Mouse (Mus musculus) v-Abl transformed pro-B cells (cell line): ENCODE data around the gene Srsf2.

Source experiments
- in situ Hi-C, 2 experiments: fragments of 400-800 bp; cut with MboI; formaldehyde crosslinking; loops; one replicate each; pipeline ENCODE4 v1.15.1; 2025; ENCODE audit not compliant: unreplicated experiment in 2 of 2

Srsf2 gene

GRCm38 (mm10) chr11:116864444-116864843 is 11.6 kb upstream of the Srsf2 start:
- in situ Hi-C loops = loop anchor here in 1 of 2 experiments (25.0 kb wide), 1 partner anchor 973 kb away; the partner anchor contains the start of genes Afmid, Birc5 and Tk1

GRCm38 (mm10) chr11:116857183-116857850 is 4.4 kb upstream of the Srsf2 start:
- in situ Hi-C loops = loop anchor here in 1 of 2 experiments (25.0 kb wide), 1 partner anchor 980 kb away; the partner anchor contains the start of genes Afmid, Birc5 and Tk1

GRCm38 (mm10) chr11:116854279-116854678 is 1.4 kb upstream of the Srsf2 start:
- in situ Hi-C loops = loop anchor here in 1 of 2 experiments (25.0 kb wide), 1 partner anchor 983 kb away; the partner anchor contains the start of genes Afmid, Birc5 and Tk1

GRCm38 (mm10) chr11:116853512-116853928 is 626 bp upstream of the Srsf2 start:
- in situ Hi-C loops = loop anchor here in 1 of 2 experiments (25.0 kb wide), 1 partner anchor 984 kb away; the partner anchor contains the start of genes Afmid, Birc5 and Tk1

GRCm38 (mm10) chr11:116852291-116852890 is 503 bp downstream of the Srsf2 start, which contains the start of gene Mfsd11:
Gene Mfsd11, plus strand, starts transcription at chr11:116852440.
- in situ Hi-C loops = loop anchor here in 1 of 2 experiments (25.0 kb wide), 1 partner anchor 985 kb away; the partner anchor contains the start of genes Afmid, Birc5 and Tk1

- in situ Hi-C loops = loop anchor here in 1 of 2 experiments (25.0 kb wide), 1 partner anchor 986 kb away; the partner anchor contains the start of genes Afmid, Birc5 and Tk1
Observed at GRCm38 (mm10) chr11:116851576-116852290, 1.2 kb downstream of the Srsf2 start.

GRCm38 (mm10) chr11:116850833-116851477 is 1.9 kb downstream of the Srsf2 start:
- in situ Hi-C loops = loop anchor here in 1 of 2 experiments (25.0 kb wide), 1 partner anchor 986 kb away; the partner anchor contains the start of genes Afmid, Birc5 and Tk1

- in situ Hi-C loops = loop anchor here in 1 of 2 experiments (25.0 kb wide), 1 partner anchor 987 kb away; the partner anchor contains the start of genes Afmid, Birc5 and Tk1
Observed at GRCm38 (mm10) chr11:116850085-116850484, 2.8 kb downstream of the Srsf2 start.

- in situ Hi-C loops = loop anchor here (10.0 to 25.0 kb wide), 2 partner anchors 487 to 825 kb away; partner anchors contain the start of gene H3f3b (in 1 of the 2)
Observed at GRCm38 (mm10) chr11:116849587-116849986, 3.3 kb downstream of the Srsf2 start.

GRCm38 (mm10) chr11:116848877-116849178 is 4.1 kb downstream of the Srsf2 start:
- in situ Hi-C loops = loop anchor here (10.0 to 25.0 kb wide), 2 partner anchors 487 to 824 kb away; partner anchors contain the start of gene H3f3b (in 1 of the 2)

- in situ Hi-C loops = loop anchor here (10.0 to 25.0 kb wide), 2 partner anchors 486 to 823 kb away; partner anchors contain the start of gene H3f3b (in 1 of the 2)
Observed at GRCm38 (mm10) chr11:116848086-116848876, 4.6 kb downstream of the Srsf2 start.

GRCm38 (mm10) chr11:116847187-116848085 is 5.5 kb downstream of the Srsf2 start:
- in situ Hi-C loops = loop anchor here (10.0 to 25.0 kb wide), 2 partner anchors 485 to 823 kb away; partner anchors contain the start of gene H3f3b (in 1 of the 2)

- in situ Hi-C loops = loop anchor here (10.0 to 25.0 kb wide), 2 partner anchors 484 to 822 kb away; partner anchors contain the start of gene H3f3b (in 1 of the 2)
Observed at GRCm38 (mm10) chr11:116846593-116847181, 6.2 kb downstream of the Srsf2 start.

- in situ Hi-C loops = loop anchor here (10.0 to 25.0 kb wide), 2 partner anchors 481 to 819 kb away; partner anchors contain the start of gene H3f3b (in 1 of the 2)
Observed at GRCm38 (mm10) chr11:116843261-116844233, 9.3 kb downstream of the Srsf2 start, which contains the start of the genes Mettl23 and Jmjd6. Gene Mettl23, plus strand, starts transcription at chr11:116843278. Gene Jmjd6, minus strand, starts transcription at chr11:116843449.

- in situ Hi-C loops = loop anchor here (10.0 to 25.0 kb wide), 2 partner anchors 480 to 818 kb away; partner anchors contain the start of gene H3f3b (in 1 of the 2)
Observed at GRCm38 (mm10) chr11:116842531-116843260, 10.2 kb downstream of the Srsf2 start.
